Mouse (Mus musculus) adrenal gland, postnatal 14 days (tissue): ENCODE results near the gene Pecr. TPM values are rescaled to one million over a fixed set of nuclear protein-coding genes. Genes with fewer than 3 reads are reported as not detected.

Source experiments
- DNase-seq: peaks from one replicate; pipeline ENCODE4 v3.0.0; 2021; ENCODE audit warnings: mixed read lengths
- long read RNA-seq, 2 experiments: library from polyadenylated mRNA; stranded (forward); transcript quantifications; one replicate each; pipeline ENCODE4 v2.0.0; 2021
- total RNA-seq: library from RNA; stranded (reverse); gene quantifications from 2 replicates; pipeline ENCODE4 v1.2.3, GENCODE M21; 2021

The Pecr gene
- 35.9 and 56.7 TPM in 2 replicates for total RNA-seq
- long read RNA-seq, experiment 1, transcript Pecr-201 (8 exons, 1,186 nt) = major isoform, 64 of 69 reads
- long read RNA-seq, experiment 1, partial matches to known transcripts = 1 of 69 reads
- long read RNA-seq, experiment 1, other reads (novel, unspliced or antisense) = 4 of 69 reads
- long read RNA-seq, experiment 2, transcript Pecr-201 (8 exons, 1,186 nt) = major isoform, 71 of 77 reads
- long read RNA-seq, experiment 2, partial matches to known transcripts = 4 of 77 reads
- long read RNA-seq, experiment 2, other reads (novel, unspliced or antisense) = 2 of 77 reads

- peak; percentile 96 for DNase-seq
Observed at GRCm38 (mm10) chr1:72283992-72284485, at the start of gene Pecr, which contains the start of gene Tmem169. Gene Pecr, minus strand, starts transcription at chr1:72284314. Gene Tmem169, plus strand, starts transcription at chr1:72284369.

GRCm38 (mm10) chr1:72326162-72326821 is 42.2 kb upstream of the Pecr start:
- no peak for DNase-seq

- DNase-seq = no peak
Observed at GRCm38 (mm10) chr1:72323248-72323647, 39.1 kb upstream of the Pecr start.

GRCm38 (mm10) chr1:72320759-72321158 is 36.6 kb upstream of the Pecr start:
- DNase-seq = no peak

GRCm38 (mm10) chr1:72316901-72317300 is 32.8 kb upstream of the Pecr start:
- no peak for DNase-seq

GRCm38 (mm10) chr1:72316409-72316808 is 32.3 kb upstream of the Pecr start:
- DNase-seq = no peak

GRCm38 (mm10) chr1:72315447-72315846 is 31.3 kb upstream of the Pecr start:
- no peak for DNase-seq

- peak; percentile 9 for DNase-seq
Observed at GRCm38 (mm10) chr1:72313399-72314039, 29.4 kb upstream of the Pecr start.

- no peak for DNase-seq
Observed at GRCm38 (mm10) chr1:72312701-72313398, 28.7 kb upstream of the Pecr start.

- DNase-seq = no peak
Observed at GRCm38 (mm10) chr1:72309744-72310424, 25.8 kb upstream of the Pecr start.

- DNase-seq = no peak
Observed at GRCm38 (mm10) chr1:72308919-72309318, 24.8 kb upstream of the Pecr start.

- peak; percentile 95 for DNase-seq
Observed at GRCm38 (mm10) chr1:72307317-72307798, 23.2 kb upstream of the Pecr start, which contains the start of gene Xrcc5. Gene Xrcc5, plus strand, starts transcription at chr1:72307421.

GRCm38 (mm10) chr1:72306679-72307181 is 22.6 kb upstream of the Pecr start:
- DNase-seq = peak; percentile 52

GRCm38 (mm10) chr1:72306241-72306640 is 22.1 kb upstream of the Pecr start:
- DNase-seq = no peak

- DNase-seq = no peak
Observed at GRCm38 (mm10) chr1:72301845-72302244, 17.7 kb upstream of the Pecr start.

GRCm38 (mm10) chr1:72295746-72296145 is 11.6 kb upstream of the Pecr start:
- DNase-seq = no peak

- DNase-seq = no peak
Observed at GRCm38 (mm10) chr1:72293869-72294663, 10.0 kb upstream of the Pecr start.

- DNase-seq = no peak
Observed at GRCm38 (mm10) chr1:72291925-72292324, 7.8 kb upstream of the Pecr start.

GRCm38 (mm10) chr1:72291421-72291820 is 7.3 kb upstream of the Pecr start:
- no peak for DNase-seq

- DNase-seq = no peak
Observed at GRCm38 (mm10) chr1:72290896-72291295, 6.8 kb upstream of the Pecr start.
